Mouse (Mus musculus) gastrocnemius, postnatal 36 days (tissue): ENCODE results near the gene Angptl4. TPM values are rescaled to one million over a fixed set of nuclear protein-coding genes. Genes with fewer than 3 reads are reported as not detected.

Source experiments
- DNase-seq, 2 experiments: peaks; one replicate each; pipeline ENCODE4 v3.0.0; 2022
- intact Hi-C: fragments of 180-260 bp; cut with DNase I; formaldehyde crosslinking; loops from one replicate; pipeline ENCODE4 v1.15.1; 2025
- total RNA-seq, 2 experiments: library from RNA; stranded (reverse); gene quantifications; 2 replicates each; pipeline ENCODE4 v1.2.3; 2021

The Angptl4 gene
- total RNA-seq, 2 experiments from 2014 or later, result 8.0 to 11.7 TPM

DNA sequence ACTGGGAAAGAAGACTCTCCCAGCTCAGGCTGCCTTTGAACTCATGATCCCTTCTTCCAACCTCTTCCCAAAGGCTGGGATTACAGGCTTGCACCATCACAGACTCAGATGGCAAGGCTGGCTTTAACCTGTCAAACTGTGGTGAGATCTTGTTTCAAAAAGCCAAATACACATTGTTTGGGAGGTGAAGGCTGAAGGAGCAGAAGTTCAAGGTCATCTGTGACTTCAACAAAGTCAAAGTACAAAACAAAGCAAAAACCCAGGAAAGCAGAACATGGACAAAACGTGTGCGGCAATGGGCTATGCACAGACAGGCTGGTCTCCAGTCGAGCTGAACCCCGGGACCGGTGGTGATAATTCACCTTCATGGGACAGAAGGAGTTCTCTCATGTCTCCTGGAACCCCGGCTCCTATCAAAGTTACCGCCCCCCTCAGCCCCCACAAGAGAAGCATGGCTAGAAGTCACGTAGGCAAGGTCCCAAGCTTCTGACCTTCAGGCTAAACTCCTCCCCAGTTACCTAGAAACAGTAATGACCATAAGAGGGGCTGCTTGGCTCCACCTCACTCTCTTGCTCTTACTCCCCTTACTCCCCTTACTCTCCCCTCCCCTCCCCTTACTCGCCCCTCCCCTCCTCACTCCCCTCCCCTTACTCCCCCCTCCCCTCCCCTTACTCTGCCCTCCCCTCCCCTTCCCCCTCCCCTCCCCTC, 25.7 kb upstream of the Angptl4 start:
- intact Hi-C loops, result no loop called here
- DNase-seq, result no peak

DNA sequence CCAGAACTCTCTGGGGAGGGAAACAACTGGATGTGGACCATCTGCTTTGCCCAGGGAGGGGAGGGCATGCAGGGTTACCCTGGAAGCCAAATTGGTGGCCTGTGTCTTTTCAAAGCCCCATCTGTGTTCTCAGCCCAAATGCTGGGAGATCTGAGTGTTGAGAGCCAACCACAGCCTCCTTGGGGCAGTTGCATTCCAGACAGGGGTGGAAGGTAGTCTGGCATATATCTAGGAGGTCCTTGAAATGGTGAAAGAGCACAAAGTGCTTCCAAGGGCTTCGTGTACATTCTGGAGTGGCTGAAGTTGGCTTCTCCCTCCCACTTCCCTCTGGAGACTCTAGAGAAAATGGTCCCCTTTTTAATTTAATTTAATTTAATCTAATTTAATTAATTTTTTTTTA, 23.1 kb upstream of the Angptl4 start:
- intact Hi-C loops, result no loop called here
- DNase-seq, result no peak

DNA sequence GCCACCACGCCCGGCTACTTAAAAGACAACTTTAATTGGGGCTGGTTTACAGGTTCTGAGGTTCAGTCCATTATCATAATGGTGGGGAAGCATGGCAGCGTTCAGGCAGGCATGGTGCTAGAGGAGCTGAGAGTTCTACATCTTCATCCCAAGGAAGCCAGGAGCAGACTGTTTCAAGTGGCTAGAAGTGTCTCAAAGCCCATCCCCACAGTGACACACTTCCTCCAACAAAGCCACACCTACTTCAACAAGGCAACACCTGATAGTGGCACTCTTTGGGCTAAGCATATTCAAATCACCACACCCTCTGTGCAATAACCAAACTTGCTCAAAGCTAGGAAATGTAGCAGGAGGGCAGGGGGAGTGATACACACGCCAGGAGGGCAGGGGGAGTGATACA, 22.6 kb upstream of the Angptl4 start:
- intact Hi-C loops, result no loop called here
- no peak for DNase-seq

DNA sequence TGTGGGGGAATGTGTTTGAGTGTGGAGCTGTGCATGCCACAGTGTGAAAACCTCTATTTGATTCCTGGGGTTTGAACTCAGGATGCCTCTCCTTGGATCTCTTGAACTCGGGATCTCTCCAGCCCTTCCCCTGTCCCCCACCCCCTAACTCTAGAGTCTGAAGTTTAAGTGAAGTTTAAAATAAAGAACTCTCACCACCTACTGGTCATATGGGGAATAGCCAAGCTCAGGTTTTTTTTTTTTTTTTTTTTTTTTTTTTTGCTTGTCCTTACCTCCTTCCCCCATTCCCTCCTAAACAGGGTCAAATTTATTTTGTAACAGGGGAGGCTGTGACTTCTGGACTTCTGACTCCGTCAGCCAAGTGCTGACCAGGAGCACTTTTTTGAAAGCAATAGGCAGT, 20.6 kb upstream of the Angptl4 start:
- intact Hi-C loops, result no loop called here

DNA sequence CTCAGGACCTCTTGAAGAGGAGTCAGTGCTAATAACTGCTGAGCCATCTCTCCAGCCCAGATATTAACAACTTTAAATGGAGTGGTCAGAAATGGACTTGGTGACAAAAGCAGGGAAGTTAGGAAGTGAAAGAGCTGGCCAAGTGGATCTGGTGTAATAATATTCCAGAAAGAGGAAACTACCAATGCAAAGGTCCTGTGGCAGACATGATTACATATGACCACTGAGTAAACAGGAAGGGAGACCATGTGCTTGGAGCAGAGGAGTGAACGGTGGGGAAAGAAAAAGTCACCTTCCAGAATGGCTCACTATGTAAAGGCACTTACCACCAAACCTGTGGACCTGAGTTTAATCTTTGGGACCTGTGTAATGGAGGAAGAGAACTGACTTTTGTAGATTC, 17.6 kb upstream of the Angptl4 start:
- DNase-seq, result no peak
- intact Hi-C loops, result loop anchor here (2.0 kb wide), 1 partner anchor 52 kb away; no protein-coding TSS in a partner anchor

More for the DNA sequence above, 20.6 kb upstream of the Angptl4 start:
- DNase-seq, result no peak

DNA sequence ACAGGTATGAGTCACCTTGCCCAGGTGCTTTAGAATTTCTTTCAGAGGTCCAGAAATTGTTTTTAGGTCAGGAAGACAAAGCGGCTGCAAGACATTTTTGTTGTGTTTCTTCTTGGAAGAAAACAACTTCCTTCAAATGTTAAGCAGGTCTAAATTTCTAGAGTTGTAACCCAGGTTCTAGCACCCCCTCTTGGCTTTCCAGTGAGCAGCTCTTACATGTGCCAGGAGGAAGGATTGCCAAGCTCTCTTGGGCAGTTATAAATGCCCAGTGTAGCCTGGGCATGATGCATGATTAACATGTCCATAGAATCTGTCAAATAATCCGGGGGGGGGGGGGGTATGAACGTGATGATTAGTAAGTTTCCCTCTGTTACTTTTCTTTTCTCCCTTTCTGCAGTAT, 16.7 kb upstream of the Angptl4 start:
- intact Hi-C loops, result loop anchor here (2.0 kb wide), 1 partner anchor 52 kb away; no protein-coding TSS in a partner anchor
- DNase-seq, result no peak

DNA sequence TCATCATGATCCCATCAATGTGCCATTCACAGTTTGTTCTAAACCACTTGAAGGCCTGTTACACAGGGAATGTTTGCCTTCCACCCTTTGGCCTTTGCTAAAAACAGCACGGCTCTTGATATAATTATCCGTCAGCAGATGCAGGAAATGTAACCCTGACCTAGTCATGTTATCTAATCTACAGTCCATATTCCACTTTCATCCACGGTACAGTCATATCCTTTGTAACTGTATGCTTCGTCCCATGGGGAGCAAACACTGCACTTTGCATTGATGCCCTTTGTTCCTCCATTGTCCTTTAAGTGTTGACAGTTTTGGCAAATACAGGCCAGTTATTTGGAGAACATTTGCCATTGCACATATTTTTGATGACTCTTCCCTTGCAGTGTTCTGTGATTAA, 7.1 kb upstream of the Angptl4 start:
- no peak for DNase-seq
- intact Hi-C loops, result loop anchor here (5.0 kb wide), 1 partner anchor 36 kb away; no protein-coding TSS in a partner anchor

DNA sequence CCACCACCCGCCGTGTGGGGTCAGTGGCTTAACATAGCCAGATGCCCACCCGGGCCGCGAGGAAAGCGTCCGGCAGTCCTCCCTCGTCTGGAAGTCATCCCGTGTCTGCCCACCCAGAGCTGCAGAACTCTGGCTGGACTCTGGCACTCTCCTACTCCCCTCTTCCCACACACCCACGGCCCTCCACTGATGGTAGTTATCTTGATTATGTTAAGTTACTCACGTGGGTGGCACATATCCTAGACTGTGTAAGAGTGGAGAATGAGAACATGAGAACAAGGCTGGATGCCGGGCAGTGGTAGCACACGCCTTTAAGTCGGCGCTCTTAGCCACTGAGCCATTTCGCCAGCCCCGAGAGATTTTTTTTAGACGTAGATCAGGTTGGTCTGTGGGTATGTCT, 4.7 kb upstream of the Angptl4 start:
- DNase-seq, result no peak
- intact Hi-C loops, result loop anchor here (5.0 kb wide), 1 partner anchor 34 kb away; no protein-coding TSS in a partner anchor

DNA sequence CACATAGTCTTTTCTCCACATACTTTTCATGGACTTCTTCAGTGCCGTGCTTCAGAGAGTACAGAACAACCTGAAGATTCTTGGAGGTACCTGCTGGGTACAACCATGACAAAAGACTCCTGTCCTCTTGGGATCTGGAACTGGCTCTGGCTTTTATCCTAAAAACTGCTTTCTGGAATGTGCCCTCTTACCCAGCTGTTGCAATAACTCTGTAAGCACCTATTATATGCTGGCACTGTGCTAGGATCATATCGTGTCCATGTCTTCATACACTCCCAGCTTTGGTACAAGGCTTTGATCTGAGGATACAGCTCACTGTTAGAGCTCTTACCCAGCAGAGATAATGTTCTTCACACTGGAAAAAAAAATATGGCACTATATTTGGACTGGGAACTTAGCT, 3.3 kb upstream of the Angptl4 start:
- intact Hi-C loops, result loop anchor here (5.0 kb wide), 1 partner anchor 33 kb away; no protein-coding TSS in a partner anchor
- DNase-seq, result no peak

DNA sequence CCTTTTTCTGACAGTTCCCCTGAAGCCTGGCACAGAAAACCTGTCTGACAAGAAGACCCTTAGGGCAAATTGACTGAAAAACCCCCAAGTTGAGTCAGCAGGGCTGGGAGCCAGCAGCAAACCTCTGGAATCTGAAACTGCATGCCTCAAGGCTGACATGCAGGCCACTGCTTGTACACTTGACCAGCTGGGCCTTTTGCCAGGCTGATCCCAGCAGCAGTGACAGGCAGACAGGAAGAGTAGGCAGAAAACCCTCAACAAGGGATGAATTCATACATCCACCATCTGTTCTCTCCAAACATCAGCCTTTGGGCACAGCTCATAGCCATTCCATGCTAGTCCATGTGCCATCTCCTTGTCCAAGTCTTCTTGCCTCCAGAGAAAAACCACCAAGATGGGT, 1.8 kb upstream of the Angptl4 start:
- intact Hi-C loops, result no loop called here
- DNase-seq, result peak; percentile 73 to 77

DNA sequence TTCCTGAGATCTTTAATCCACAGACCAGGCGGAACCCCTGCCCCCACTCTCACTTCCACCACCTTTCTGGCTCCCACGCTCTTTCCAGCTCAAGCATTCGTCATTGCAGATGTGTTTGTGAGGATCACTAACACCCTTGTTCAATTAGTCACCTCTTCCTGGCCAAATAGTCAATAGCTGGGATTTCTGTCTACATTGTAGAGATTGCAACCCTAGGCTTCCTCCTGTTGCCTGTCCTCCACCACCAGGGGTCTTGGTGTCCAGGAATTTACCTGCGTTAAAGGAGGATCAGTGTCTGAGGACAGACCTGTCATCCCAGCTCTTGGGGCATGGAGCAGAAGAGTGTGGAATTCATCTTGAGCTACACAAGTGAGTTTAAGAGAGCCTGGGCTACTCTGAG, 437 bp upstream of the Angptl4 start:
- DNase-seq, result no peak
- intact Hi-C loops, result no loop called here

DNA sequence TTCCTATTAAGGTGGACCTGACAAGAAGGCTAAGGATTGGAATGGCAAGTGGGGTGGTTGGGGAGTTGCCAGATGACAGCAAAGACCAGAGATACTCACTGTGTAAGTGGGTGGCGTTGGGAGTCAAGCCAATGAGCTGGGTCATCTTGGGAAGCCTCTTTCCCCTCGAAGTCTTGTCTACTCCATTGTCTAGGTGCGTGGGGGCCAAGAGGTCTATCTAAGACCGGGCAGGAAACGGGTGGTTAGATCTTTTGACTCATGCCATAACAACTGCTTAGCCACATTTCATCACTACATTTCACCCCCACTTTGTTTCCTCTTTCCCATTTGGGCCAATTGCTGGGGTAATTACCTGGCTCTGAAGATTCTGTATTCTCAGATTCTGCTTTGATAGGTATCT, 1.2 kb downstream of the Angptl4 start:
- intact Hi-C loops, result no loop called here

DNA sequence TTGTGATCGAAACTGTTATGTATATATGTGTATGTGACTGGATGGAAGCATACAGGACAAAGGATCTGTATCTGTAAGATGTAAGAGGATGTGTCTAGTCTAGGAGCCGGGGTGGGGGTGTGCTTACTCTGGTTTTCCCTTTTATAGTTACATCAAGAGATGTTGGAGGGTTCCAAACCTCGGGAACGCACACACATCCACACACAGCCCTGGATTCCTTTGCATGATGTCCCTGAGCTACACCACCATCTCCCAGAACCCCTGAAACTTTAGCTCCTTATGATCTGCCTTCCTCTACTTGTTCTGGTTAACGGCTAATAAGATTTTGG, 1.7 kb downstream of the Angptl4 start:
- DNase-seq, result no peak
- intact Hi-C loops, result no loop called here

More for the DNA sequence above, 1.2 kb downstream of the Angptl4 start:
- peak; percentile 29 to 38 for DNase-seq

DNA sequence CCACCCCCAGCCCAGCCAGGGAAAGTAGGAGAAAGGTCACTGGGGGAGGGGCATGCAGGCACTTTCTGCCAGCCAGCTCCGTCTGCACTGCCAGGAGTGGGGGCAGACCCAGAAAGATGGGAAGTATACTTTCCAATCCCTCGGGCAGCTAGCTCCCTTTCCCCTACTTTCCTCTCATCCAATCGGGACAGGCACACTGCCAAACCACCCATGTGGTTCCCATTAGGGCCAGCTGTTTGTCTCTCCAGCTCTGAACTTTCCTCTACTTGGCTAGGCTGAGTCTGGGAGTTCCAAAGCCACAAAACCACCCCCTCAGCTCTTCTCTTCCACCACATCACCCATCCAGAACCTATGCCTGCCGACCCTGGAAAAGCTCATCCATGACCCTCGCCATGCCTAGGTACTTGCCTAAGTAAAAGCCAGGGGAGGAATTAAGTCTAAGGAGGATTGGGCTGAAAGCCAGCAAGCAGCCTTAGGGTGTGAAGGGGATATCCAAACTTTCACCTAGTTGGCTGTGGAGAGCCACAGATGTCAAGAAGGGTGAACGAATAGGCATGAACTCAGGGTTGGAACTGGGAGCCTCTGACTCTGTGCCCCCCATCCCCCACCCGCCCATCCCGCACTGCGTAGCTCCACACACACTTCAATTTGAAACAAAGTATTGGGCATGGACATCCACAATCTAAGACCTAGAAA, 2.2 kb downstream of the Angptl4 start:
- peak; percentile 95 to 98 for DNase-seq
- intact Hi-C loops, result no loop called here

DNA sequence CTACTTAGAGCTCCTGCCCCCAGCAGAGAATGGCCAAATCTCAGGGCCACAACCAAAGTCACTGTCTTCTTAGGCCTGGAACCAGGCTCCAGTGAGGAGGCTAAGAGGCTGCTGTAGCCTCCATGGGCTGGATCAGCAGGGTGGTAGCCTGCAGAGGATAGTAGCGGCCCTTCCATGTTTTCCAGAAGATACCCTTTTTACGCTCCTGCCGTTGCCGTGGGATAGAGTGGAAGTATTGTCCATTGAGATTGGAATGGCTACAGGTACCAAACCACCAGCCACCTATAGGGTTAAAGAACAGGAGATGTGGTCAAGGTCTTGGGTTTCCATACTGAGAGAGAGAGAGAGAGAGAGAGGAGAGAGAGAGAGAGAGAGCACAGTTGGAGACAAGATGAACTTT, 6.3 kb downstream of the Angptl4 start:
- intact Hi-C loops, result no loop called here
- no peak for DNase-seq

DNA sequence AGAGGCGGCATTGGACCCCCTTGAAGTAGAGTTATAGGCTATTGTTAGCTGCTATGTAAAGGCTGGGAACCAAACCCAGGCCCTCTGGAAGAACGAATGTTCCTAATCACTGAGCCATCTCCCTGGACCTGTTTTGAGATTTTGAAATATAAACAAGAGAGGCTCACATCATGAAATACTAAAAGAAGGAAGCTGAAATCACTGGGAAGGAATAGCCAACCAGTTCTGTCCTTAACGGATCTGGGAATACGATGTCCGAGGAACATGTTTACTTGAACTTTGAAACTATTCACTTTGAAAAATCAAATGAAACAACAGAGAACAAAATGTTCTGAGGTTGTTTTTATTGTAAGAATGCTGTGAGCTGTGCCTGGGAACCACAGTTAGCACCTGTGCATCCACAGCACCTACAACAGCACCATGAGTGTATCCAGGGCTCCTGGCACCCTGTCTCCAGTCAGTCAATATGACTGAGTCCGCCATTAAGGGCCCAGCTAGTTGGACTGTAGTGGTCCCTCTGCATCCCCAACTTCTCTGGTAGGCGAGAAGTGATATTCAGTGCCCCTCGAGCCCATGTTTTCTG, 7.0 kb downstream of the Angptl4 start:
- no peak for DNase-seq
- intact Hi-C loops, result no loop called here

DNA sequence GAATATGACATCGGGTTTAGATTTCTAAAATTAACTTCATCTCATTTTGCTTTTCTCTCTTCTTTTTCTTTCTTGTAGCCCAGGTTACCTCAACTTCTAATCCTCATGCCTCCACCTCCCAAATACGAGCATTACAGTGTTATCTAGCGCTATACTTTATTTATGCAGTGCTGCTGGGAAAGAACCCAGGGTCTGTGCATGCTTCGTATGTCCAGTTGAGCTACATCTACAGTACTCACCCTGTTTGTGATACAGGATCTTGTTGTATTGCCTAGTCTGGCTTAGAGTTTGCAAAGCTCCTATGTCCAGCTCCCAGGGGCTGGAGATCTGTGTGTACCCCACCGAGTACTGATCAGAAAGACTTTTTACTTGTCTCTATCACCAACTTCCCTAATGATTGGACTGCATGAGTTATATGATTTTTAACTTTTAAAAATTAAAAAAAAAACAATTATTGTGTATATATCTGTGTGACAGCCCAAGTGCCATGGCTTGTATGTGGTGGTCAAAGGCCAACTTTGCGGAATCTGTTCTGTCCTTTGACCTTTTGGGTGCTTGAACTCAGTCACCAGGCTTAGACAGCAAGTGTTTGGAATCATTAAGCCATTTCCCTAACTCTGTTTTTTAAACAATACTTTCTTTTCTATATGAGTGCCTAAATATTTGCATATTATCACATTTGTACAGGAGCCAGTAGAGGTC, 7.6 kb downstream of the Angptl4 start:
- intact Hi-C loops, result no loop called here
- DNase-seq, result no peak

DNA sequence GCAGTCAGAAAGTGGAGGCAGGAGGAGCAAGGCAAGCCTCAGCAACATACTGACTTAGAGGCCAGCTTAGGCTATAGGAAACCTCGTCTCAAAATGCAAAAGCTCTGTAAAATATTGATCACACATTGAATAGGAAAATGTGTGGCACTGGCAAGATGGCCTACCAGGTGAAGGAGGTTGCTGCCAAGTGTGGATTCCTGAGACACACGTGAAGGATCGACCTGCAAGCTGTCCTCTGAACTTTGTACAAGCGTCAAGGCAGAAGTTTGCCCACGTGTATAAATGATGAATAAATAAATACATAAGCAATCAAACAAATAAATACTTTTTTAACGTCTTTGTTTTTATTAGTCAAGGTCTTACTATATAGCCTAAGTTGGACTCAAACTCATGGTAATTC, 8.2 kb downstream of the Angptl4 start:
- intact Hi-C loops, result no loop called here
- DNase-seq, result no peak

DNA sequence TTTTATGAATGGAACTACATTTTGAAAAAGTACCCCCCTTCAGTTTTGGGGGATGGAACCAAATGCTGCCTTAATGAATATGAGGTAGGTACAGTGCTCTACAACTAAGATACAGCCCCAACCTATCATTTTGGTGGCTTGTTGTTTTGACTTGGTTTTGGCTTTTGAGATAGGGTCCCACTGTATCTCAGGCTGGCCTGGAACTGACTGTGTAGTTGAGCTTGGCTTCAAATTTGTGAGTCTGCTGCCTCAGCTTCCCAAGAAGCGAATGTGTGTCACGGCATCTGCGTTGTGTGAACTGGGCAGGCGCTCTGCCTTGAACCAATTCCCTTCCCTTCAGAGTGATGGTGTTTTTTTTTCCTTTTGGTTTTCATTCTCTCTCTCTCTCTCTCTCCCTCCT, 10.0 kb downstream of the Angptl4 start:
- no peak for DNase-seq
- intact Hi-C loops, result no loop called here

DNA sequence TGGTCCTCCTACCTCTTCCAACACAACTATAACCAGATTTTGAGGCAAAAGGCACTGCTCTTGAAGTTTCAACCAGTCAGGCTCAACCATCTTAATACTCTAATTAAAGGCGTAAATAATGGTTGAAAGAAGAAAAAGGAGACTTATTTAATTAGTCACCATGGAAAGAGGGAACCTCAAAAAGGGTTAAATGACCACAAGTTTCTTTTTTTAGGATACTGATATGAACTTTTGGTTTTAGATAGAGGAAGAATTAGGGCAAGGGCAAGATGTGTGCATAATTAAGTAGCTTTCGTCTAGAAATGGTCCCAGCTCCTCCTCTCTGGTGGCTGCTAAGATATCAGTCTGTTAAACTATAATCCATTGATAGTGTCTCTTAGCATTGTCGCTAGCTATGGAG, 15.2 kb downstream of the Angptl4 start:
- DNase-seq, result no peak
- intact Hi-C loops, result no loop called here
